Mouse (Mus musculus): ENCODE results near the gene Spc25. TPM values are rescaled to one million over a fixed set of nuclear protein-coding genes. Genes with fewer than 3 reads are reported as not detected.

Gene Spc25
- 28.4 and 31.3 TPM in 2 replicates for polyA plus RNA-seq (2012; rRNA removed)

GRCm38 (mm10) chr2:69205791-69206351 lies at the start of gene Spc25:
Gene Spc25, minus strand, starts transcription at chr2:69206194.

DNA sequence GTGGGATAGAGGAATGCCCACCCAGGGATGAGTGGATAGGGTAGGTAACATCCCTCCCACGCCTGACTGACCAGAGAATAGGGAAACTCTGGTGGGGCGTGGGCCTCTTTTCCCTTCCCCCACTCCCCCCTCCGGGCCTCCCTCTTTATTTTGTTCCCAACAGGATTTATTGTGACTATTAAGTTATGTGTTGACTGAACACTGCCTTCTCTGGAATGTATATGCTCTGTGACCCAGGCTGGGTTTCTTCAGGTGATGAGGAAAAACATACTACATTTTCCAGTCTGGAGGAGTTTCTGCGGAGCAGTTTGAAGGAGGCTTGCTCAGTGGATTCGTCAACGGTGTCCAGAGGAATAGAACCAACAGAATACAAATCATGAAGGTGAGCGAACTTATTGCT lies 4.8 kb upstream of the Spc25 start, which contains the start of gene G6pc2:
G6pc2 (plus strand) TSS at position 301 of the 400 bp plus-strand sequence.

Other genes with a start within 250 kb of the Spc25 start
- 6.4 and 8.6 TPM in 2 replicates for gene Nostrin, start 70.4 kb downstream of the Spc25 start, polyA plus RNA-seq (2012; rRNA removed)
- gene G6pc2, start 4.9 kb upstream of the Spc25 start, polyA plus RNA-seq (2012; rRNA removed): 0.11 TPM in 1 of 2 replicates, not detected in the other
- gene Abcb11, start 136.4 kb upstream of the Spc25 start, polyA plus RNA-seq (2012; rRNA removed): 54.5 and 73.3 TPM in 2 replicates
- gene Dhrs9, start 174.3 kb upstream of the Spc25 start, polyA plus RNA-seq (2012; rRNA removed): 0.58 and 0.67 TPM in 2 replicates

Data from liver, embryonic 18 days (tissue).